Mouse (Mus musculus) liver, embryonic 15.5 days (tissue): ENCODE measurements around the gene Jsrp1. TPM values are rescaled to one million over a fixed set of nuclear protein-coding genes. Genes with fewer than 3 reads are reported as not detected.

ENCODE experiments used
- ATAC-seq: fragments of 200-750 bp; cut with Nextera tagmentation; 2 replicates; pipeline ENCODE4 v1.8.0; 2017; ENCODE audit warnings: moderate number of reproducible peaks, mild to moderate bottlenecking, moderate library complexity; ENCODE audit not compliant: insufficient read depth
- H3K27ac ChIP-seq: fragments of 300-500 bp; sonication (generic); replicated peaks from 2 replicates; pipeline ENCODE4 v1.5.1; 2015; ENCODE audit warnings: mild to moderate bottlenecking, inconsistent platforms
- H3K27me3 ChIP-seq: fragments of 300-500 bp; sonication (generic); 2 replicates; pipeline ENCODE4 v1.6.1; 2015; ENCODE audit warnings: mild to moderate bottlenecking, inconsistent platforms
- H3K36me3 ChIP-seq: fragments of 300-500 bp; sonication (generic); replicated peaks from 2 replicates; pipeline ENCODE4 v1.6.1; 2015; ENCODE audit warnings: moderate library complexity, mild to moderate bottlenecking, inconsistent platforms
- H3K4me1 ChIP-seq: fragments of 300-500 bp; sonication (generic); replicated peaks from 2 replicates; pipeline ENCODE4 v1.6.1; 2015; ENCODE audit warnings: inconsistent platforms
- H3K4me2 ChIP-seq: fragments of 300-500 bp; sonication (generic); 2 replicates; pipeline ENCODE4 v1.6.1; 2015; ENCODE audit warnings: moderate library complexity, mild to moderate bottlenecking, inconsistent platforms
- H3K4me3 ChIP-seq: fragments of 300-500 bp; sonication (generic); replicated peaks from 2 replicates; pipeline ENCODE4 v1.5.1; 2015; ENCODE audit warnings: mild to moderate bottlenecking, inconsistent platforms
- H3K9ac ChIP-seq: fragments of 300-500 bp; sonication (generic); 2 replicates; pipeline ENCODE4 v1.6.1; 2015; ENCODE audit warnings: moderate library complexity, mild to moderate bottlenecking, inconsistent platforms
- H3K9me3 ChIP-seq: fragments of 300-500 bp; sonication (generic); replicated peaks from 2 replicates; pipeline ENCODE4 v1.6.1; 2016; ENCODE audit warnings: inconsistent platforms
- WGBS: fragments of 180-500 bp; shearing (Covaris S2); methylation state at CpG from one replicate; pipeline ENCODE4 v1.1.7; 2015; ENCODE audit warnings: mixed read lengths; ENCODE audit not compliant: insufficient replicate concordance; 5-methylcytosine and 5-hydroxymethylcytosine counted together
- polyA plus RNA-seq: library from polyadenylated mRNA; unstranded; fragments of >200 nt; fragmentation: Nextera tagmentation; extraction: Ambion mirVana; gene quantifications from 2 replicates; pipeline ENCODE4 v1.2.1, GENCODE M21; 2015

Jsrp1 gene
- polyA plus RNA-seq, 1 experiment from 2014 or later = 1.3 TPM

- H3K4me1 ChIP-seq = peaks cover 38% of the 10 kb centered on the region
- ATAC-seq = peak; percentile 92
- under 1% methylated on average over 104 of the region's 104 CpGs for WGBS
- peaks cover 68% of the 10 kb centered on the region for H3K36me3 ChIP-seq
- peak within 1 kb of the TSS; percentile 84 for H3K4me3 ChIP-seq
- peak within 1 kb of the TSS; percentile 92 for H3K9ac ChIP-seq
- H3K27me3 ChIP-seq = no peaks in the 10 kb centered on the region
- no peaks in the 10 kb centered on the region for H3K9me3 ChIP-seq
- peak within 1 kb of the TSS; percentile 89 for H3K4me2 ChIP-seq
- peak within 1 kb of the TSS; percentile 98 for H3K27ac ChIP-seq
These were observed 14.9 kb downstream of the Jsrp1 start, which contains the start of the genes Sf3a2 and Plekhj1 for GRCm38 (mm10) chr10:80798150-80799006. Sf3a2 (plus strand) TSS chr10:80798198. Plekhj1 (minus strand) TSS chr10:80798626.

- peak overlapping the region; percentile 89 for H3K4me2 ChIP-seq
- no peaks in the 10 kb centered on the region for H3K27me3 ChIP-seq
- H3K27ac ChIP-seq = peak overlapping the region; percentile 98
- peaks cover 68% of the 10 kb centered on the region for H3K36me3 ChIP-seq
- H3K4me3 ChIP-seq = peak overlapping the region; percentile 84
- peak; percentile 56 for ATAC-seq
- peaks cover 38% of the 10 kb centered on the region for H3K4me1 ChIP-seq
- H3K9ac ChIP-seq = peak overlapping the region; percentile 92
- no peaks in the 10 kb centered on the region for H3K9me3 ChIP-seq
- WGBS = 2% methylated on average over 59 of the region's 59 CpGs
These were observed 15.8 kb downstream of the Jsrp1 start for GRCm38 (mm10) chr10:80797186-80798149.

DNA sequence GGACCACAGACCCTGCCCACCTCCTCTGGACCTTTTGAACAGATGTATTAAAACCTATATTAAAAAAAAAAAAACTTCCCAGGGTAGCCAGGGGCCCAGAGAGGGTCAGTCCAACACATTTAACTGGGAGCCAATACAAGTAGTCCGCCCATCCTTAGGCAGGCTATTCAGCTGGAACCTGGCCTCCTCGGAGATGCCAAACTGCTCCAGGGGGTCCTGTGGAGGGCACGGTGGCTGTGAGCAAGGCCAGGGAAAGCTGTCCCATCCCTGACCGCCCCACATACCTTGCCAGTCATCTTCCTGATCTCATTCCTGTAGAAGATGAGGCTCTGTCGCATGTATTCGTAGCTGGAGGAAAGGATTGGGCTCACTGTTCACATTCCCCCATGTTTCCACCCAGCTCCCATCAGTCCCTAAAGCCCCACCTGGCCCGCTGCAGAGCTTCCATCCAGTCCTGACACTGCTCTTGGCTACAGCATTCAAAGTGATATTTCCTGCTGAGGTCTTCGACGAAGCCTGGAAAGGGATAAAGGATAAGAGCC, 16.9 kb downstream of the Jsrp1 start:
- peaks cover 68% of the 10 kb centered on the region for H3K36me3 ChIP-seq
- H3K4me1 ChIP-seq = peaks cover 43% of the 10 kb centered on the region

GRCm38 (mm10) chr10:80794750-80795149, 18.5 kb downstream of the Jsrp1 start:
- Histone ChIP-seq H3K4me3 (no peak overlapping the region), H3K9ac (no peak overlapping the region), H3K36me3 (peaks cover 71% of the 10 kb centered on the region), H3K9me3 (no peaks in the 10 kb centered on the region), H3K27ac (no peak overlapping the region), H3K27me3 (no peaks in the 10 kb centered on the region), H3K4me1 (peaks cover 33% of the 10 kb centered on the region), H3K4me2 (no peak overlapping the region)
- 82% methylated on average over 8 of the region's 8 CpGs for WGBS
- ATAC-seq = no peak

More for the DNA sequence above, 16.9 kb downstream of the Jsrp1 start:
- 78% methylated on average over 9 of the region's 9 CpGs for WGBS
- no peaks in the 10 kb centered on the region for H3K9me3 ChIP-seq
- peak overlapping the region; percentile 89 for H3K4me2 ChIP-seq
- ATAC-seq = no peak
- peak overlapping the region; percentile 92 for H3K9ac ChIP-seq
- no peak overlapping the region for H3K27ac ChIP-seq
- H3K4me3 ChIP-seq = peak overlapping the region; percentile 84
- no peaks in the 10 kb centered on the region for H3K27me3 ChIP-seq

DNA sequence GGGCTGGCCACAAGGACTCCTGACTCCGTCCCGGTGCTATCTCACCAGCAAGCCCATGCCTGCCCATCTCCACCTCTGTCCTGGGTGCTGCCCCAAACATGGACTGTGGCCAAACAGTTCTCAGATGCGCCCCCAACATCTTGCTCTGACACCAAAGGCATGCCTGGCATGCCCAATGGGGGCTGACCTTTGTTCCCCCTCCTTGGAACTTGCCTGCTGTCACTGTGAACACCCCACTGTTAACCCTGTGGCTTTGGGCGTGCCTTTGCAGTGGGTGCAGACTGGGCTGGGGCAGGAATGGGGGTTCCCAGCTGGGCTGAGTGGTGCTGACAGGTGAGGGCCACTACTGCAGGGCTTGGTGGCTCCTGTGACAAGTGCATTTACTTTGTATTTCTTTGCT, 19.5 kb downstream of the Jsrp1 start:
- WGBS = 83% methylated on average over 4 of the region's 4 CpGs
- Histone ChIP-seq H3K4me2 (no peak overlapping the region), H3K9me3 (no peaks in the 10 kb centered on the region), H3K4me1 (peaks cover 25% of the 10 kb centered on the region), H3K4me3 (no peak overlapping the region), H3K9ac (no peak overlapping the region), H3K36me3 (peaks cover 80% of the 10 kb centered on the region), H3K27ac (no peak overlapping the region), H3K27me3 (no peaks in the 10 kb centered on the region)
- no peak for ATAC-seq

GRCm38 (mm10) chr10:80793033-80793784, 20.1 kb downstream of the Jsrp1 start:
- no peak for ATAC-seq
- Histone ChIP-seq H3K4me3 (no peak overlapping the region), H3K36me3 (peaks cover 86% of the 10 kb centered on the region), H3K27ac (no peak overlapping the region), H3K27me3 (no peaks in the 10 kb centered on the region), H3K9ac (no peak overlapping the region), H3K4me2 (no peak overlapping the region), H3K9me3 (no peaks in the 10 kb centered on the region), H3K4me1 (peaks cover 25% of the 10 kb centered on the region)
- 84% methylated on average over 13 of the region's 13 CpGs for WGBS

DNA sequence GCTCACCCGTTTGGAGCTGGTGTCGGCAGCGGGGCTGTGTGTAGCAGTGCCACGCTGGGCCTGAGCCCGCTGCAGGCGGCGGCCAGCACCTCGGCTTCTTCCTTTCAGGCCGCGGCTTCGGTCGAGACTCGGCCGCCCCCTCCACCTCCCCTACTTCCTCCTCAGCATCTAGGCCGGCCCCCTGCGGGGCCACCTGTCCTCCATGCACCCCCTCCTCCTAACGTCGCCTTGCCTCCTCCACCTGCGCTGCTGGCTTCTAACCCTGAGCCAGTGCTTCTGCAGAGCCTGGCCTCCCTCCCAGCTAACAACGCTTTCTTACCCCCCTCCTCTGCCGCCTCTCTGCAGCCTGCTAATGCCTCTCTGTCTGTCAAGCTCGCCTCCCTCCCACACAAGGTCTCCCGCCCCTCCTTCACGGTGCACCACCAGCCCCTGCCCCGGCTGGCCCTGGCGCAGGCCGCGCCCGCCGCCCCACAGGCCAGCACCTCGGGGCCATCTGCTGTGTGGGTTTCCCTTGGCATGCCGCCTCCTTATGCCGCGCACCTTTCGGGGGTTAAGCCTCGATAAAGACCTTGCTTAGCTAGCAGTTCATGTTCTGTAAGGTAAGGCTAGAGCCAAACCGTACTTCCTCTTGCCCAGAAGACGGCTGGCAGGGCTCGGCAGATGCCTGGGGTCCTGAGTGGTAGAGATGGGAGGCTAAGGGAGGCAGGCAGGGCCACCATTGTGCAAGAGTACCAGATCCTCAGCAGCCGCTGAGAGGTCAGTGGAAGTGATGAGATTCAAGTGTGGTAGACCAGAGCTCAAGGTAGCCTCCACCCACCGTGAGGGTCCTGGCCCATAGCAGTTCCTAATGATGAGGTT, 20.9 kb downstream of the Jsrp1 start:
- no peak overlapping the region for H3K9ac ChIP-seq
- no peak overlapping the region for H3K4me2 ChIP-seq
- H3K27ac ChIP-seq = no peak overlapping the region
- H3K4me3 ChIP-seq = no peak overlapping the region
- no peak for ATAC-seq
- H3K27me3 ChIP-seq = no peaks in the 10 kb centered on the region
- H3K9me3 ChIP-seq = no peaks in the 10 kb centered on the region
- H3K4me1 ChIP-seq = peaks cover 24% of the 10 kb centered on the region
- WGBS = 62% methylated on average over 41 of the region's 41 CpGs
- H3K36me3 ChIP-seq = peaks cover 94% of the 10 kb centered on the region

- Histone ChIP-seq H3K27ac (no peak overlapping the region), H3K36me3 (peaks cover 98% of the 10 kb centered on the region), H3K27me3 (no peaks in the 10 kb centered on the region), H3K4me2 (no peak overlapping the region), H3K9me3 (no peaks in the 10 kb centered on the region), H3K4me1 (peaks cover 17% of the 10 kb centered on the region), H3K9ac (no peak overlapping the region), H3K4me3 (no peak overlapping the region)
- ATAC-seq = no peak
- 77% methylated on average over 33 of the region's 33 CpGs for WGBS
These were observed 21.7 kb downstream of the Jsrp1 start for GRCm38 (mm10) chr10:80791476-80792174.

DNA sequence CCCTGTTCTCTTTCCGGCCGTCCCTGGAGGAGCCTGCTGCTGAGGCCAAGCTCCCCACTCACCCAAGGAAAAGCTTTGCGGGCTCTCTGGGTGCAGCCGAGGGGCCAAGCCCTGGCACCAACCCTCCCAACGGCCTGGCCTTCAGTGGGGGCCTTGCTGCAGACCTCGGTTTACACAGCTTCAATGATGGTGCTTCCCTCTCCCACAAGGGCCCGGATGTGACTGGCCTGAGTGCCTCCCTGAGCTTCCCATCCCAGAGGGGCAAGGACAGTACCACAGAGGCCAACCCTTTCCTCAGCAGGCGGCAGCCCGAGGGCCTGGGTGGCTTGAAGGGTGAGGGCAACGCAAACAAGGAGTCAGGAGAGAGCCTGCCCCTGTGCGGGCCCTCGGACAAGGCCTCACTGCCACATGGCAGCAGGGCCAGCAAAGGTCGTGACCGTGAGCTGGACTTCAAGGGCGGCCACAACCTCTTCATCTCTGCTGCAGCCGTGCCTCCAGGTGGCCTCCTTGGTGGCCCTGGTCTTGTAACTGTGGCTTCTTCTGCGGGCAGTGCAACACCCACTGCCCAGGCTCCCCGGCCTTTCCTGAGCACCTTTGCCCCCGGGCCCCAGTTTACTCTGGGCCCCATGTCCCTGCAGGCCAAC, 22.4 kb downstream of the Jsrp1 start:
- no peaks in the 10 kb centered on the region for H3K9me3 ChIP-seq
- no peaks in the 10 kb centered on the region for H3K27me3 ChIP-seq
- peaks cover 9% of the 10 kb centered on the region for H3K4me1 ChIP-seq
- no peak overlapping the region for H3K4me3 ChIP-seq
- H3K27ac ChIP-seq = no peak overlapping the region
- WGBS = 88% methylated on average over 19 of the region's 19 CpGs
- H3K9ac ChIP-seq = no peak overlapping the region
- no peak overlapping the region for H3K4me2 ChIP-seq
- ATAC-seq = no peak
- peaks cover 98% of the 10 kb centered on the region for H3K36me3 ChIP-seq
